Mouse (Mus musculus): ENCODE results near the gene Gm18596.
"Not testable (repeated sequence)": the region's sequence is repeated elsewhere in the genome, so short reads cannot be mapped to it uniquely, and the experiment has no call there.

Gene Gm18596

DNA sequence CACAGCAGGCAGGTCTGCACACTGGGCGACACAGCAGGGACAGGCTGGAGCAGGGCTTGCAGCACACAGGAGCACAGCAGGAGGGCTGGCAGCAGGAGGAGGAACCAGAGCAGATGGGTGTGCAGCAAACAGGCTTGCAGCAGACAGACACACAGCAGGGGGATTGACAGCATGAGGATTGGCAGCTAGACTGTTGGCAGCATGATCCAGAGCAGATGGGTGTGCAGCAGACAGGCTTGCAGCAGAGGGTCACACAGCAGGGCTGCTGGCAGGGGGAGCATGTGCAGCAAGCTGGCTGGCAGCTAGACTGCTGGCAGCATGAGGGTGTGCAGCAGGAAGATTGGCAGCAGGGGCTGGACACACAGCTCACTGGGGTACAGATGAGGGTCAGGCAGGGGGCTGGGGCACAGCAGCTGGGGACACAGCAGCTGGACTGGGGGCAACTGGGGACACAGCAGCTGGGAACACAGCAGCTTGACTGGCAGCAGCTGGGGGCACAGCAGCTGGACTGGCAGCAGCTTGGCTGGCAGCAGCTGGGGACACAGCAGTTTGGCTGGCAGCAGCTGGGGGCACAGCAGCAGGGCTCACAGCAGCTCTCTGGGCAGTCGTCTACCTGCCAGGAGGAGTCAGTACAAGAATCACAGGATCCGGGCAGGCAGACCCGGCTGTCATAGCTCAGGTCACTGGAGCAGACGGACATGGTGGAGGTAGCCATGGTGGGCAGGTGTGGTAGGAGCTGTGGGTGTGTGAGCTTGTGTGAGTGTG lies at the start of gene Gm18596:
Gm18596 (minus strand) TSS at position 715 of the 765 bp plus-strand sequence.
- not testable (repeated sequence) for DNase-seq (ENCODE audit: low spot score in 2 of 2)

GRCm38 (mm10) chr10:77788621-77789020 lies 46.2 kb upstream of the Gm18596 start:
- no peak for DNase-seq (ENCODE audit: low spot score in 2 of 2)

DNA sequence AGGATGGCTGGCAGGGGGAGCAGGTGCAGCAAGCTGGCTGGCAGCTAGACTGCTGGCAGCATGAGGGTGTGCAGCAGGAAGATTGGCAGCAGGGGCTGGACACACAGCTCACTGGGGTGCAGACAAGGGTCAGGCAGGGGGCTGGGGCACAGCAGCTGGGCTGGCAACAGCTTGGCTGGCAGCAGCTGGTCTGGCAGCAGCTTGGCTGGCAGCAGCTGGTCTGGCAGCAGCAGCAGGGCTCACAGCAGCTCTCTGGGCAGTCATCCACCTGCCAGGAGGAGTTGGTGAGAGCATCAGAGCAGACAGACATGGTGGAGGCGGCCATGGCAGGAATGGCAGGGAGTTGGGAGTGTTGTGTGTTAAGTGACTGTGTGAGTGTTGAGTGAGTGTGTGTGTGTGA lies 45.4 kb upstream of the Gm18596 start, which contains the start of gene Gm7137:
Gm7137 (minus strand) TSS at position 325 of the 400 bp plus-strand sequence.
- DNase-seq (ENCODE audit: low spot score in 2 of 2): not testable (repeated sequence)

- not testable (repeated sequence) for DNase-seq (ENCODE audit: low spot score in 2 of 2)
Measured at GRCm38 (mm10) chr10:77783396-77783795, 41.0 kb upstream of the Gm18596 start.

DNA sequence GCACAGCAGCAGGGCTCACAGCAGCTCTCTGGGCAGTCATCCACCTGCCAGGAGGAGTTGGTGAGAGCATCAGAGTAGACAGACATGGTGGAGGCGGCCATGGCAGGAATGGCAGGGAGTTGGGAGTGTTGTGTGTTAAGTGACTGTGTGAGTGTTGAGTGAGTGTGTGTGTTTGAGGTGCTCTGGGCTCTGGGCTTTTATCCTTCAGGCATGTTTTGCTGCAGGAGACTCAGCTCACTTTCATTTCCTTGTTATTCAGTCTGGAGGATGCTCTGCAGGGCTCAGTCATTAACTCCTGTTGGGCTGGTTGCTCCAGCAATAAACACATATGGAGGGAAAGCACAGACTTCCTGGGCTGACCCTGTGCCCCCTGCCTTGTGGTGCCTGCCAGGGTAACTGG lies 40.0 kb upstream of the Gm18596 start, which contains the start of gene Gm3250:
Gm3250 (minus strand) TSS at position 101 of the 400 bp plus-strand sequence.
- DNase-seq (ENCODE audit: low spot score in 2 of 2): not testable (repeated sequence)

- not testable (repeated sequence) for DNase-seq (ENCODE audit: low spot score in 2 of 2)
Measured at GRCm38 (mm10) chr10:77776844-77777243, 34.4 kb upstream of the Gm18596 start, which contains the start of gene Gm7138. Gene Gm7138, minus strand, starts transcription at chr10:77776944.

GRCm38 (mm10) chr10:77772142-77772541 lies 29.7 kb upstream of the Gm18596 start:
- DNase-seq (ENCODE audit: low spot score in 2 of 2): not testable (repeated sequence)

DNA sequence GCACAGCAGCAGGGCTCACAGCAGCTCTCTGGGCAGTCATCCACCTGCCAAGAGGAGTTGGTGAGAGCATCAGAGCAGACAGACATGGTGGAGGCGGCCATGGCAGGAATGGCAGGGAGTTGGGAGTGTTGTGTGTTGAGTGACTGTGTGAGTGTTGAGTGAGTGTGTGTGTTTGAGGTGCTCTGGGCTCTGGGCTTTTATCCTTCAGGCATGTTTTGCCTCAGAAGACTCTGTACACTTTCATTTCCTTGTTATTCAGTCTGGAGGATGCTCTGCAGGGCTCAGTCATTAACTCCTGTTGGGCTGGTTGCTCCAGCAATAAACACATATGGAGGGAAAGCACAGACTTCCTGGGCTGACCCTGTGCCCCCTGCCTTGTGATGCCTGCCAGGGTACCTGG lies 28.8 kb upstream of the Gm18596 start, which contains the start of gene Gm3238:
Gm3238 (minus strand) TSS at position 101 of the 400 bp plus-strand sequence.
- DNase-seq (ENCODE audit: low spot score in 2 of 2): not testable (repeated sequence)

- no peak for DNase-seq (ENCODE audit: low spot score in 2 of 2)
Measured at GRCm38 (mm10) chr10:77769727-77770126, 27.3 kb upstream of the Gm18596 start.

GRCm38 (mm10) chr10:77759582-77759981 lies 17.1 kb upstream of the Gm18596 start, which contains the start of gene Gm3233:
Gene Gm3233, minus strand, starts transcription at chr10:77759682.
- not testable (repeated sequence) for DNase-seq (ENCODE audit: low spot score in 2 of 2)

DNA sequence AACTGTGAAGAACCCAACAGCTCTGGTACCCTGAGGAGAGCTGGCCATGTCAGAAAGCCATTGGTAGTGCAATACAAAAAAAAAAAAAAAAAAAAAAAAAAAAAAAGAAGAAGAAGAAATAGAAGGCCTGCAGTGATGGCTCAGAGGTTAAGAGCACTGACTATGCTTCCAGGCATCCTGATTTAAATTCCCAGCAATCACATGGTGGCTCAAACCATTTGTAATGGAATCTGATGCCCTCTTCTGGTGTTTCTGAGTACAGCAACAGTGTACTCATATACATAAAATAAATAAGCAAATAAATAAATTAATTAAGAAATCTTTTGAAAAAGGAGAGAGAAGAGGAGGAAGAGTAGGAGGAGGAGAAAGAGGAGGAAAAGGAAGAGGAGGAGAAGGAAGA lies 11.0 kb upstream of the Gm18596 start:
- DNase-seq (ENCODE audit: low spot score in 2 of 2): no peak

- not testable (repeated sequence) for DNase-seq (ENCODE audit: low spot score in 2 of 2)
Measured at GRCm38 (mm10) chr10:77752312-77752711, 9.9 kb upstream of the Gm18596 start.

GRCm38 (mm10) chr10:77751254-77751653 lies 8.8 kb upstream of the Gm18596 start, which contains the start of gene Gm9736:
Gene Gm9736, minus strand, starts transcription at chr10:77751354.
- DNase-seq (ENCODE audit: low spot score in 2 of 2): not testable (repeated sequence)

DNA sequence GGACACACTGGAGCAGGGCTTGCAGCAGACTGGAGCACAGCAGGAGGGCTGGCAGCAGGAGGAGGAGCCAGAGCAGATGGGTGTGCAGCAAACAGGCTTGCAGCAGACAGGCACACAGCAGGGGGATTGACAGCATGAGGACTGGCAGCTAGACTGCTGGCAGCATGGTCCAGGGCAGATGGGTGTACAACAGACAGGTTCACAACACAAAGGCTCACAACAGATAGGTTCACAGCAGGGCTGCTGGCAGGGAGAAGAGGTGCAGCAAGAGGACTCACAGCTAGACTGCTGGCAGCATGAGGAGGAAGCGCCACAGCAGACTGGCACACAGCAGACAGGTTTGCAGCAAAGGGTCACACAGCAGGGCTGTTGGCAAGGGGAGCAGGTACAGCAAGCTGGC lies 8.2 kb upstream of the Gm18596 start:
- not testable (repeated sequence) for DNase-seq (ENCODE audit: low spot score in 2 of 2)

DNA sequence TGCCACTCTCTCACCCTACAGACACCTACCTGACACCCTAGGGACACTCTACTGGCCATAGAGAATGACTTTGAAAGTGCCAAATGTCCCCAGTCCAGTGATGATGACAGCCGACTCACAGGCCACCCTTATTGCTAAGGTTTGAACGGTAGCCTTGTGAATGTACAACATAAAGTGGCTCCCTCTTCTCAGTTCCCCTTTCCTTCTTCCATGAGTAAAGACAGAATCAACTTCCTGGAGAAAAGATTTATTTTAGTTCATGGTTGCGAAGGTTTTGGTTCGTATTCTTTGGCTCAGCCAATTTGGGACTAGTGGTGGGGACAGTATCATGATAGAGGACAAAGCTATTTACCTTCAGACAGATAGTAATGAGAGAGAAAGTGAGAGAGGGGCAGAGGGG lies 3.5 kb downstream of the Gm18596 start:
- DNase-seq (ENCODE audit: low spot score in 2 of 2): no peak

GRCm38 (mm10) chr10:77735928-77736327 lies 6.5 kb downstream of the Gm18596 start:
- no peak for DNase-seq (ENCODE audit: low spot score in 2 of 2)

GRCm38 (mm10) chr10:77729241-77729640 lies 13.2 kb downstream of the Gm18596 start:
- no peak for DNase-seq (ENCODE audit: low spot score in 2 of 2)

DNA sequence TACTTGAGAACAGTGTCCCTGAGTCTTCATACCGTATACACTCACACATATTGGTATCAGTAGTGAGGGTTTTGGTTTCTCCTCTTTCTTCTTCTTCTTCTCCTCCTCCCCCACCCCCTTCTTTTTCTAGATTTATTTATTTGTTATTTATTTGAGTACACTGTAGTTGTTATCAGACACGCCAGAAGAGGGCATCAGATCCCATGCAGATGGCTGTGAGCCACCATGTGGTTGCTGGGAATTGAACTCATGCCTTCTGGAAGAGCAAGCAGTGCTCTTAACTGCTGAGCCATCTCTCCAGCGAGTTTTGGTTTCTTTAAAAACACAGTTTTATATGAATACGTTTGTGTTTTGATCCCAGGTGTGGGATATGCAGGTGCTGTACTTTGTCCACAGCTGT lies 14.2 kb downstream of the Gm18596 start:
- no peak for DNase-seq (ENCODE audit: low spot score in 2 of 2)

- no peak for DNase-seq (ENCODE audit: low spot score in 2 of 2)
Measured at GRCm38 (mm10) chr10:77726186-77726585, 16.3 kb downstream of the Gm18596 start, which contains the start of gene Gm10100. Gene Gm10100, plus strand, starts transcription at chr10:77726486.

DNA sequence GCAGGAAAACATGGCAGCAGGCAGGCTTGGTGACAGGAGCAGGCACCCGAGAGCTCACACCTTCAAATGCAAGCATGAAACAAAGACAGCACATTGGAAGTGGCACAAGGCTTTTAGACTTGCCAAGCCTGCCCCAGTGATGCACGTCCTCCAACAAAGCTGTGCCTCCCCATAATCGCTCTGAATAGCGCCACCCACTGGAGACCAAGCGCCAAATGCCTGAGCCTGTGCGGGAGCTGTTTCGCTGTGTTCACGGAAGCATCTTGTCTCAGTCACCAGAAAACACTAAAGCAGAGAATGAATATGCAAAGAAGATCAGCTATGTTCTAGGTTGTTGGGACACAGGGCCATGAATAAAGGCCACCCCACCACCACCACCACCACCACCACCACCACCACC lies 17.6 kb downstream of the Gm18596 start:
- no peak for DNase-seq (ENCODE audit: low spot score in 2 of 2)

GRCm38 (mm10) chr10:77720299-77720698 lies 22.1 kb downstream of the Gm18596 start, which contains the start of gene Krtap12-1:
Gene Krtap12-1, plus strand, starts transcription at chr10:77720599.
- not testable (repeated sequence) for DNase-seq (ENCODE audit: low spot score in 2 of 2)

DNA sequence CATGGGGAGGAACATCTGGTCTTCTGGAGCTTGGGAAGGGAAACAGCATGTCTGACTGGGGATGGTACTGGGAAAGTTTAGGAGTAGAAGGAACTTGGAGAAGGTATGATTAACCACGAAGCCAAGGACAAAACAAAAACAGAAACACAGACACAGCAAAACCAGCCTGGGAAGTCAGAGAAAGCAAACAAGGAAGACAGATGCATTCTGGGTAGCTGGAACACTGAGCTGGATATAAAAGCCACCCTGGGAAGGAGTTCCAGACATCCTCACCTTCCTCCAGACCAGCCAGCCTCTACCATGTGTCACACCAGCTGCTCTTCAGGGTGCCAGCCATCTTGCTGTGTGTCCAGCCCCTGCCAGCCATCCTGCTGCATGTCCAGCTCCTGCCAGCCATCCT lies 26.9 kb downstream of the Gm18596 start, which contains the start of gene Gm10142:
Gm10142 (plus strand) TSS at position 301 of the 400 bp plus-strand sequence.
- no peak for DNase-seq (ENCODE audit: low spot score in 2 of 2)

DNA sequence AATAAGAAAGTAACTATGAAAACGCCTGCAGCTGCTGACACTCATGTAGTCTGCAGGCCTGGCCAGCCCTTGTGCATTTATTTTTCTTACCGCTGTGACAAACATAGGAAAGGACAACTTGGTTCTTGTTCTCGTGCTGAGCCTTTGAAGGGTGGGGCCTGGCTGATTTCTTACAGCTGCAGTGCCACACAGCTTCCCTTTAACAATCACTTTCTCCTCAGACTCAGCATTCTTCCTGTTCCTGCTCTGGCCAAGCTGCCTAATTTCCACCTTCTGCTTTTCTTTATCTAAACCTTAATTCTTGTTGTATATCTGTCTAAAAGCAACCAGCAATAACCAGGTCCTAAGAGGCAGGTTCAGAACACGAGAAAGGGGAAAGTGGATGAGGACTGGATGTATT lies 28.7 kb downstream of the Gm18596 start:
- no peak for DNase-seq (ENCODE audit: low spot score in 2 of 2)

Measured in spleen, postnatal 4 days (tissue).